Mouse (Mus musculus) spleen, adult 2 months (tissue): ENCODE data around the gene 1700008O03Rik. TPM values are rescaled to one million over a fixed set of nuclear protein-coding genes. Genes with fewer than 3 reads are reported as not detected.

Experiments
- DNase-seq, 2 experiments: peaks; one replicate each; pipeline versions ENCODE4 v3.0.0 to v3.0.0-alpha.2; 2012 to 2021; ENCODE audit warnings: low spot score in 2 of 2, low read depth in 1 of 2
- H3K27ac ChIP-seq: fragments of 200-500 bp; 2 replicates; pipeline ENCODE4 v1.5.1; 2012; ENCODE audit warnings: low read length, inconsistent platforms; ENCODE audit not compliant: insufficient read depth
- H3K27me3 ChIP-seq: fragments of 200-500 bp; 2 replicates; pipeline ENCODE4 v1.6.1; 2012; ENCODE audit warnings: mild to moderate bottlenecking, moderate library complexity, low read length, inconsistent platforms; ENCODE audit not compliant: control insufficient read depth, insufficient read depth
- H3K36me3 ChIP-seq: fragments of 200-500 bp; 2 replicates; pipeline ENCODE4 v1.6.1; 2012; ENCODE audit warnings: mild to moderate bottlenecking, low read length, inconsistent platforms; ENCODE audit not compliant: control insufficient read depth, insufficient read depth
- H3K4me1 ChIP-seq: fragments of 200-500 bp; 2 replicates; pipeline ENCODE4 v1.6.1; 2011; ENCODE audit warnings: inconsistent platforms; ENCODE audit not compliant: control insufficient read depth, insufficient read depth, insufficient read length
- H3K4me3 ChIP-seq: fragments of 200-500 bp; 2 replicates; pipeline ENCODE4 v1.5.1; 2011; ENCODE audit warnings: mild to moderate bottlenecking, inconsistent platforms; ENCODE audit not compliant: insufficient read depth, insufficient read length; ENCODE audit errors: extremely low read depth
- CTCF ChIP-seq: fragments of 200-500 bp; IDR thresholded peaks from 2 replicates; pipeline ENCODE4 v1.5.1; 2011; ENCODE audit warnings: mild to moderate bottlenecking, inconsistent platforms; ENCODE audit not compliant: insufficient read depth, insufficient read length, insufficient replicate concordance; ENCODE audit errors: extremely low read depth
- POLR2A ChIP-seq: fragments of 200-500 bp; IDR thresholded peaks from 2 replicates; pipeline ENCODE4 v1.6.1; 2011; ENCODE audit warnings: low read depth, low read length, inconsistent platforms
- WGBS: fragments of 180-500 bp; shearing (Covaris S2); methylation state at CpG from one replicate; pipeline ENCODE4 v1.1.7; 2018; 5-methylcytosine and 5-hydroxymethylcytosine counted together
- polyA plus RNA-seq: library from polyadenylated mRNA; depleted of rRNA; stranded (reverse); fragments of >200 nt; gene quantifications from 2 replicates; pipeline ENCODE4 v1.2.3, GENCODE M21; 2012

1700008O03Rik gene
- polyA plus RNA-seq, 1 experiment, result 0.40 TPM

DNA sequence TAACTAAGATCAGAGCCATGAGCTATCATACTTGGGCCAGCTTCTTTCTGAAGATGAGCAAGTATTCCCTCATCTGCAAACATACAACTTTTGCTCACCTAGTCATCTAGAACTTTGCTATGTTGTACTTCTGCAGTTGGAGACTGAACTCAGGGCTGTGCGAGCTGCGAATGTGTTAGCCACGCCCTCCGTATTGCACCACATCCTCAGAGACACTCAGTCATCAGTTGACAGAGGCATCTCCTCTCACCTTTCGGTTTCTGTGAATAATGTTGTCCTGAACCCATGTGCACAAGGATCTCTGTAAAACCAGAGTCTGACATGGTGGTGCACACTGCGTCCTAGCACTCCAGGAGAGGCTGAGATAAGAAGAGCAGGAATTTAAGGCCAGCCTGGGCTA lies 16.1 kb upstream of the 1700008O03Rik start:
- WGBS, result 48% methylated on average over 6 of the region's 6 CpGs
- Histone ChIP-seq H3K4me3 (no peak overlapping the region), H3K36me3 (no peaks in the 10 kb centered on the region), H3K27ac (no peak overlapping the region), H3K27me3 (0 out of 2 replicates have a peak, but pooled peaks cover 1% of the 10 kb centered on the region), H3K4me1 (no peaks in the 10 kb centered on the region; the same call in 1 of the 2 replicates)
- TF ChIP-seq CTCF (no peak), POLR2A (no peak)
- no peak for DNase-seq

DNA sequence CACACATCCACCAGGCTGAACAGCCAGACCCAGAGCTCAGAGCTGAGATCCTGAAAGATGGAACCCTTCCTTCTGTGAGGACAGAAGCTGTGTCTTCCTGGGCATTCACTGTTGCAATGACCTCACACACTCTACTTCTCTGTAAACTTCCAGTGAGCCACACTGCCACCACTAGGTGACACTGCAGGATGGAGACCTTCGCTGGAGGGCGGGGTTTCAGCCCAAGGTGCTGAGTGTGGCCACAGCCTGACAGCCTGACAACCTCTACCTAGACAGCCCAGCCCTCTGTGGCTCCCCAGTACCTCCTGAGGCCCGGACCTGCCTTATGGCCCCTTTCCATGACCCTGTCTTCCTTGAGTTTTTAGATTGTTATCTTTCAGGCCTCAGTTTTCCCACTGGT lies 12.9 kb upstream of the 1700008O03Rik start:
- H3K4me3 ChIP-seq, result no peak overlapping the region
- H3K4me1 ChIP-seq, result no peaks in the 10 kb centered on the region

GRCm38 (mm10) chr7:44393284-44393683 lies 7.7 kb upstream of the 1700008O03Rik start:
- no peaks in the 10 kb centered on the region for H3K27me3 ChIP-seq
- 91% methylated on average over 17 of the region's 17 CpGs for WGBS
- DNase-seq, result no peak
- TF ChIP-seq CTCF (no peak), POLR2A (no peak)
- no peaks in the 10 kb centered on the region for H3K36me3 ChIP-seq
- H3K4me1 ChIP-seq, result no peaks in the 10 kb centered on the region
- no peak overlapping the region for H3K27ac ChIP-seq
- H3K4me3 ChIP-seq, result no peak overlapping the region

More for the DNA sequence above, 12.9 kb upstream of the 1700008O03Rik start:
- 11% methylated on average over 3 of the region's 3 CpGs for WGBS
- H3K27ac ChIP-seq, result no peak overlapping the region
- peak; percentile 23 to 58 for DNase-seq
- TF ChIP-seq POLR2A (no peak), CTCF (peak; percentile 56; the same call in 1 of the 2 replicates)
- H3K36me3 ChIP-seq, result no peaks in the 10 kb centered on the region
- H3K27me3 ChIP-seq, result 0 out of 2 replicates have a peak, but pooled peaks cover 1% of the 10 kb centered on the region

DNA sequence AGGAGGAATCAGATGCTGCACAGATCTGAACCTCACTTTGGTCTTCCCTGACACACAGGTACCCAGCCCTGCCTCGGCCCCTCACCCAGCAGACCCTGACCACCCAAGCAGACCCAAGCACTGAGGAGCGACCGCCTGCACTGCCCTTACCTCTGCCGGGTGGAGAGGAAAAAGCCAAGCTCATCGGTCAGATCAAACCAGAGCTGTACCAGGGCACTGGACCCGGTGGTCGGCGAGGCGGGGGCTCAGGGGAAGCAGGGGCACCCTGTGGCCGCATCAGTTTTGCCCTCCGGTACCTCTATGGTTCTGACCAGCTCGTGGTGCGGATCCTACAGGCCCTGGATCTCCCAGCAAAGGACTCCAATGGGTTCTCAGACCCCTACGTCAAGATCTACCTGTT lies 6.7 kb upstream of the 1700008O03Rik start:
- Histone ChIP-seq H3K4me1 (no peaks in the 10 kb centered on the region), H3K27me3 (no peaks in the 10 kb centered on the region), H3K27ac (no peak overlapping the region), H3K36me3 (no peaks in the 10 kb centered on the region), H3K4me3 (no peak overlapping the region)
- DNase-seq, result no peak
- no peak for TF ChIP-seq CTCF
- 83% methylated on average over 14 of the region's 14 CpGs for WGBS

- Histone ChIP-seq H3K27ac (no peak overlapping the region), H3K4me3 (no peak overlapping the region), H3K27me3 (no peaks in the 10 kb centered on the region), H3K36me3 (no peaks in the 10 kb centered on the region), H3K4me1 (no peaks in the 10 kb centered on the region)
- 73% methylated on average over 4 of the region's 4 CpGs for WGBS
- no peak for DNase-seq
- TF ChIP-seq CTCF (no peak), POLR2A (no peak)
Observed at GRCm38 (mm10) chr7:44391831-44392230, 6.2 kb upstream of the 1700008O03Rik start.

DNA sequence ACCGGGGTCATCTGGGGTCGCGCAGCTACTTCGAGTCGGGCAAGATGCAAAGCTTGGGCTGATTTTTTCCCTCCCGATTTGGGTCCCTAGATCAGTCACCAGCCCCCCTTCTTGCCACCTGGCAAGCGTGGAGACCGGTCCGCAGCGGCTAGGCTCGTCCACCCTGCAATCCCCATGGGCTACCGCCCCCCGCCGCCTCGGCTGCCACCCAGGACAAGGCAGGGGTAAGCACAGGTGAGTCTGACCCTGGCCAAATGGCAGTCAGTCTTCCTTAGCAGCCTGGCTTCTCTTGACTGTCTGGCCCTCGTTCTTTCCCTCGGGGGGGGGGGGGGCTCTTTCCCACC lies 932 bp downstream of the 1700008O03Rik start:
- under 1% methylated on average over 16 of the region's 17 CpGs for WGBS
- H3K27me3 ChIP-seq, result peaks cover 5% of the 10 kb centered on the region; the same call in 1 of the 2 replicates
- H3K27ac ChIP-seq, result no peak overlapping the region
- no peak for DNase-seq
- TF ChIP-seq POLR2A (no peak), CTCF (no peak)
- peaks cover 2% of the 10 kb centered on the region; the same call in 1 of the 2 replicates for H3K4me1 ChIP-seq
- H3K4me3 ChIP-seq, result peak overlapping the region; percentile 27; the same call in 1 of the 2 replicates
- H3K36me3 ChIP-seq, result no peaks in the 10 kb centered on the region

- 2% methylated on average over 27 of the region's 33 CpGs for WGBS
- H3K36me3 ChIP-seq, result no peaks in the 10 kb centered on the region
- H3K27ac ChIP-seq, result no peak within 1 kb of the TSS
- peak in 1 of 2 experiments; percentile 21 for DNase-seq
- TF ChIP-seq CTCF (no peak), POLR2A (no peak)
- H3K27me3 ChIP-seq, result peaks cover 5% of the 10 kb centered on the region; the same call in 1 of the 2 replicates
- peaks cover 2% of the 10 kb centered on the region; the same call in 1 of the 2 replicates for H3K4me1 ChIP-seq
- H3K4me3 ChIP-seq, result peak within 1 kb of the TSS; percentile 27; the same call in 1 of the 2 replicates
Observed at GRCm38 (mm10) chr7:44383980-44384715, 1.5 kb downstream of the 1700008O03Rik start, which contains the start of gene Syt3. Gene Syt3, plus strand, starts transcription at chr7:44384102.
